Mouse (Mus musculus) liver, adult 2 months (tissue): ENCODE data around the gene Atp6v1g2. TPM values are rescaled to one million over a fixed set of nuclear protein-coding genes. Genes with fewer than 3 reads are reported as not detected.

ENCODE experiments used
- DNase-seq: peaks from one replicate; pipeline ENCODE4 v3.0.0-alpha.2; 2011; ENCODE audit warnings: low read depth, low spot score; ENCODE audit errors: extremely low read depth
- H3K27ac ChIP-seq: fragments of 200-500 bp; replicated peaks from 2 replicates; pipeline ENCODE4 v1.5.1; 2012; ENCODE audit warnings: low read depth, mild to moderate bottlenecking, control low read depth, inconsistent platforms, low read length; ENCODE audit not compliant: insufficient read depth
- H3K27me3 ChIP-seq: fragments of 200-500 bp; 2 replicates; pipeline ENCODE4 v1.6.1; 2012; ENCODE audit warnings: mild to moderate bottlenecking, moderate library complexity, low read length, inconsistent platforms; ENCODE audit not compliant: control insufficient read depth, insufficient read depth
- H3K36me3 ChIP-seq: fragments of 200-500 bp; 2 replicates; pipeline ENCODE4 v1.6.1; 2012; ENCODE audit warnings: low read length, inconsistent platforms; ENCODE audit not compliant: control insufficient read depth, insufficient read depth
- H3K4me1 ChIP-seq: fragments of 200-500 bp; 2 replicates; pipeline ENCODE4 v1.6.1; 2011; ENCODE audit warnings: low read length; ENCODE audit not compliant: control insufficient read depth, insufficient read depth
- H3K4me3 ChIP-seq: fragments of 200-500 bp; 2 replicates; pipeline ENCODE4 v1.5.1; 2011; ENCODE audit warnings: low read depth, mild to moderate bottlenecking, control low read depth, low read length, moderate library complexity; ENCODE audit not compliant: insufficient read depth
- H3K79me2 ChIP-seq: fragments of 200-500 bp; 2 replicates; pipeline ENCODE4 v1.6.1; 2012; ENCODE audit warnings: inconsistent platforms, mild to moderate bottlenecking, low read length, moderate library complexity; ENCODE audit not compliant: control insufficient read depth, insufficient read depth
- H3K9ac ChIP-seq: fragments of 200-500 bp; 2 replicates; pipeline ENCODE4 v1.6.1; 2012; ENCODE audit warnings: low read depth, mild to moderate bottlenecking, control low read depth, inconsistent platforms, low read length
- CTCF ChIP-seq: fragments of 200-500 bp; IDR thresholded peaks from 2 replicates; pipeline ENCODE4 v1.5.1; 2011; ENCODE audit warnings: low read depth, low read length, control low read depth
- POLR2A ChIP-seq: fragments of 200-500 bp; IDR thresholded peaks from 2 replicates; pipeline ENCODE4 v1.6.1; 2011; ENCODE audit warnings: low read length, control low read depth; ENCODE audit not compliant: insufficient read depth; ENCODE audit errors: extremely low read depth
- WGBS: fragments of 180-500 bp; shearing (Covaris S2); methylation state at CpG from one replicate; pipeline ENCODE4 v1.1.7; 2018; 5-methylcytosine and 5-hydroxymethylcytosine counted together
- polyA plus RNA-seq: library from polyadenylated mRNA; depleted of rRNA; stranded (reverse); fragments of >200 nt; gene quantifications from 2 replicates; pipeline ENCODE4 v1.2.3, GENCODE M21; 2012
- total RNA-seq: library from RNA; depleted of rRNA; stranded (reverse); fragments of >200 nt; gene quantifications from 2 replicates; pipeline ENCODE4 v1.2.3, GENCODE M21; 2014

Atp6v1g2 gene
- total and polyA plus RNA-seq, 2 experiments: 0.28 to 1.6 TPM

DNA sequence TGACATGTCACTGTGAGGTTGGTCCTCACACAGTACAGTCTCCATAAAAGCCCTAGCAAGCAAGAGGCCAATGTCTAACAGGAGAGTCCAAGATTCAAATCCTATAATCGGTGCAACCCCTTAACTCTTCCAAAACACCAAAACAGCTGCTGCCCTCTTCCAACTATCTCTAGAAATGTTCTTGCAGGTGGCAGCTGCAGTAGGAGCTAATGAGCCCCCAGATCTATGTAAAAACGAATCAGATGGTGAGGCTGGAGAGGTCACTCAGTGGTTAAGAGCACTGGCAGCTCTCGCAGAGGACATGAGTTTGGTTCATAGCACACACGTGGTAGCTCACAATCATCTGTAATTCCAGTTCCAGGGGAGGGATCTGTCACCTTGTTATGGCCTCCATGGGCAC is 22.2 kb downstream of the Atp6v1g2 start:
- TF ChIP-seq POLR2A (no peak), CTCF (no peak)
- H3K79me2 ChIP-seq: no peaks in the 10 kb centered on the region
- no peak for DNase-seq
- H3K4me3 ChIP-seq: no peak overlapping the region
- H3K27ac ChIP-seq: no peak overlapping the region
- no peaks in the 10 kb centered on the region for H3K27me3 ChIP-seq
- no peaks in the 10 kb centered on the region for H3K4me1 ChIP-seq
- no peak overlapping the region for H3K9ac ChIP-seq
- H3K36me3 ChIP-seq: peaks cover 11% of the 10 kb centered on the region; the same call in 1 of the 2 replicates
- 53% methylated on average over 4 of the region's 4 CpGs for WGBS

GRCm38 (mm10) chr17:35257378-35257777 is 23.9 kb downstream of the Atp6v1g2 start:
- Histone ChIP-seq H3K79me2 (no peaks in the 10 kb centered on the region), H3K27me3 (no peaks in the 10 kb centered on the region), H3K4me3 (no peak overlapping the region), H3K4me1 (peaks cover 2% of the 10 kb centered on the region; the same call in 1 of the 2 replicates), H3K9ac (no peak overlapping the region), H3K36me3 (peaks cover 4% of the 10 kb centered on the region; the same call in 1 of the 2 replicates), H3K27ac (no peak overlapping the region)
- peak; percentile 38 for DNase-seq
- WGBS: 60% methylated on average over 1 of the region's 1 CpGs
- TF ChIP-seq POLR2A (no peak), CTCF (no peak)

DNA sequence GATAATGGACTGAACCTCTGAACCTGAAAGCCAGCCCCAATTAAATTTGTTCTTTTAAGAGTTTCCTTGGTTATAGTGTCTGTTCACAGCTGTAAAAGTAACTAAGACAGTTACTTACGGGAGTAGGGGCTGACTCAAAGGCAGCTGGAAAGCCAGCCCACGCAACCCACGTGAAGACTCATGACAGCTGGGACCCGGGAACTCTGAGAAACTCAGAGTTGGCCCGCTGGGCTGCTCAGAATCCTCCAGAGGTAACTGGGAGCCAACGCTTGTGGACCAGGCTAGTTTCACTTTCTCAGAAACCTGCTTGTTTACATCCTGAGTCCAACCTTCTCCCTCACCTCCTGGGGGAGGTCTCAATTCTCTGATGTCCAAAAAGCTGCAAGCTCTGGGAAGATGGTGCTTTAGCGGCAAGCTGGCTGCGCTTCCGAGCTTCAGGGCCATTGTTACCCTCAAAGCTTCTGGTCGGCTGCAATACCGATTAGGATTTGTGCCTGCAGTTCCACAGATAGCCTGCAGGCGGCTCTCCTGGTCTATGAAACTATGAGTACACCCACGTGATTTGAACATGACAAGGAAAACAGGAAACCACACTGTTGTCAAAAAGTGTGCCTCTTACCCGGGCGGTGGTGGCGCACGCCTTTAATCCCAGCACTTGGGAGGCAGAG is 24.5 kb downstream of the Atp6v1g2 start:
- TF ChIP-seq POLR2A (no peak), CTCF (peak; percentile 76)
- DNase-seq: peak; percentile 82
- 4% methylated on average over 17 of the region's 17 CpGs for WGBS
- H3K79me2 ChIP-seq: no peaks in the 10 kb centered on the region
- no peaks in the 10 kb centered on the region for H3K27me3 ChIP-seq
- peak overlapping the region; percentile 76 for H3K9ac ChIP-seq
- peaks cover 3% of the 10 kb centered on the region; the same call in 1 of the 2 replicates for H3K36me3 ChIP-seq
- peak overlapping the region; percentile 63 for H3K4me3 ChIP-seq
- peaks cover 3% of the 10 kb centered on the region; the same call in 1 of the 2 replicates for H3K4me1 ChIP-seq
- H3K27ac ChIP-seq: peak overlapping the region; percentile 68

GRCm38 (mm10) chr17:35258492-35259478 is 25.3 kb downstream of the Atp6v1g2 start:
- Histone ChIP-seq H3K27me3 (no peaks in the 10 kb centered on the region), H3K36me3 (no peaks in the 10 kb centered on the region), H3K9ac (no peak overlapping the region), H3K4me1 (peaks cover 3% of the 10 kb centered on the region; the same call in 1 of the 2 replicates), H3K4me3 (no peak overlapping the region), H3K79me2 (peaks cover 5% of the 10 kb centered on the region; the same call in 1 of the 2 replicates), H3K27ac (peak overlapping the region; percentile 31; the same call in 1 of the 2 replicates)
- peak; percentile 45 for DNase-seq
- no peak for TF ChIP-seq CTCF
- no peak for TF ChIP-seq POLR2A
- WGBS: 50% methylated on average over 14 of the region's 14 CpGs

DNA sequence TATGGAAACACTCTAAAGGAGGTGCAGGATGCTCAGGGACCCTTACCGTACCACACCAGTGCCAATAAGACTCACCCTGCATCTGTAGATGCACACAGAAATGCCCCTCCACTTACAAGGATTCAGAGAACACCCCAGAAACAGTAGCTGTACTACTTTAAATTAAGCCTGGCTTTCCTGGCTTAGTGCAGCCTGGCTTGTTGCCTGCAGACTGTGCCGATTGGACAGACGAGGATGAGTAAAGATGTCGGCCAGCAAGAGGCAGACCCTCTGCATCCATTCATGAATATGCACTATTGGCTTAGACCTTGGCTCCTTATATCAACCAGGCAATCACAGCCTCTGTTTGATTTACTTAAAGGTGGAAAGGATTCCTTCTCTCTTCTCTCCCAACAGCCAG is 26.2 kb downstream of the Atp6v1g2 start:
- Histone ChIP-seq H3K4me1 (peaks cover 3% of the 10 kb centered on the region; the same call in 1 of the 2 replicates), H3K79me2 (peaks cover 5% of the 10 kb centered on the region; the same call in 1 of the 2 replicates), H3K9ac (no peak overlapping the region), H3K27me3 (no peaks in the 10 kb centered on the region), H3K27ac (no peak overlapping the region), H3K36me3 (no peaks in the 10 kb centered on the region), H3K4me3 (no peak overlapping the region)
- no peak for DNase-seq
- TF ChIP-seq POLR2A (no peak), CTCF (no peak)
- WGBS: 85% methylated on average over 4 of the region's 4 CpGs
